7 mouse cellular contexts compared by ENCODE assay signal in genomic region chr6:87466221-87466620, GRCm38 (mm10). TPM values are rescaled to one million over a fixed set of nuclear protein-coding genes. Genes with fewer than 3 reads are reported as not detected.
A peak's percentile ranks its signal among the peaks of the same experiment; 100 is the strongest.
DNase-seq lines count a peak whose midpoint lies in the region; ATAC-seq and TF ChIP-seq lines count a peak whose summit lies in the region.

No protein-coding gene starts in this region.

- H3K36me3 ChIP-seq in hindbrain, postnatal 0 days (ENCODE audit: insufficient read depth, low read length) = no peaks in the 10 kb centered on the region
- H3K36me3 ChIP-seq in midbrain, embryonic 12.5 days = no peaks in the 10 kb centered on the region

- H3K27ac ChIP-seq in hindbrain, postnatal 0 days = no peak overlapping the region
- H3K27ac ChIP-seq in midbrain, embryonic 12.5 days (replicated peaks) = no peak overlapping the region

- DNase-seq in ZHBTc4 (ENCODE audit: low read depth, low spot score) = peak; percentile 87
- DNase-seq in cerebellum, postnatal 14 days = peak; percentile 80
- peak; percentile 68 for DNase-seq in gastrocnemius, adult 18-20 months (ENCODE audit: low spot score)
- DNase-seq in hindbrain, postnatal 0 days (ENCODE audit: low spot score) = peak; percentile 74
- peak; percentile 10 to 65 for DNase-seq in left cerebral cortex, adult 9 months (ENCODE audit: low spot score in 2 of 2)
- DNase-seq in spleen, adult 12 weeks (ENCODE audit: low spot score) = peak; percentile 48

- ATAC-seq in hindbrain, postnatal 0 days = no peak
- ATAC-seq in midbrain, embryonic 12.5 days (ENCODE audit: low FRiP score, low read depth) = no peak

- H3K9ac ChIP-seq in hindbrain, postnatal 0 days (replicated peaks; ENCODE audit: low read length) = no peak overlapping the region
- H3K9ac ChIP-seq in midbrain, embryonic 12.5 days (replicated peaks) = no peak overlapping the region

- peak; percentile 86 for TF ChIP-seq CTCF in hindbrain, postnatal 0 days (IDR thresholded peaks at IDR 0.05; ENCODE audit: low read depth)

- peak overlapping the region; percentile 37; the same call in 1 of the 2 replicates for H3K4me2 ChIP-seq in hindbrain, postnatal 0 days (ENCODE audit: low read depth, low read length)
- peak overlapping the region; percentile 27; the same call in 1 of the 2 replicates for H3K4me2 ChIP-seq in midbrain, embryonic 12.5 days (replicated peaks)

- H3K9me3 ChIP-seq in hindbrain, postnatal 0 days (ENCODE audit: low read length) = no peaks in the 10 kb centered on the region
- H3K9me3 ChIP-seq in midbrain, embryonic 12.5 days = no peaks in the 10 kb centered on the region

- H3K4me1 ChIP-seq in hindbrain, postnatal 0 days (ENCODE audit: insufficient read depth, low read length) = no peaks in the 10 kb centered on the region
- 0 out of 2 replicates have a peak, but pooled peaks cover 5% of the 10 kb centered on the region for H3K4me1 ChIP-seq in midbrain, embryonic 12.5 days

- H3K27me3 ChIP-seq in hindbrain, postnatal 0 days (ENCODE audit: insufficient read depth, low read length) = no peaks in the 10 kb centered on the region
- no peaks in the 10 kb centered on the region for H3K27me3 ChIP-seq in midbrain, embryonic 12.5 days

- H3K4me3 ChIP-seq in hindbrain, postnatal 0 days (ENCODE audit: low read length) = no peak overlapping the region
- H3K4me3 ChIP-seq in midbrain, embryonic 12.5 days = no peak overlapping the region

- 14% methylated on average over 12 of the region's 12 CpGs for WGBS in hindbrain, postnatal 0 days
- 12% methylated on average over 12 of the region's 12 CpGs for WGBS in midbrain, embryonic 12.5 days

RNA-seq across cellular contexts. Expression of gene Bmp10, which starts 37.4 kb away (rescaled TPM):
- not detected for total RNA-seq in gastrocnemius, adult 18-20 months (2021)
- 0.05 TPM in 1 of 2 replicates, not detected in the other for total RNA-seq in hindbrain, postnatal 0 days (2014; rRNA removed)
- polyA plus RNA-seq in hindbrain, postnatal 0 days (2015; fragmentation: Nextera tagmentation; extraction: Ambion mirVana) = not detected in 2 replicates
- not detected in 2 replicates for polyA plus RNA-seq in midbrain, embryonic 12.5 days (2016; fragmentation: Nextera tagmentation; extraction: Ambion mirVana)
